Mouse (Mus musculus) erythroblast, embryonic 14.5 days (primary cell): ENCODE results near the gene Otulin. TPM values are rescaled to one million over a fixed set of nuclear protein-coding genes. Genes with fewer than 3 reads are reported as not detected.

ENCODE experiments used
- H3K27me3 ChIP-seq: 2 replicates; pipeline ENCODE4 v1.6.1; 2012; ENCODE audit warnings: inconsistent platforms; ENCODE audit not compliant: control insufficient read depth
- H3K36me3 ChIP-seq: 2 replicates; pipeline ENCODE4 v1.6.1; 2012; ENCODE audit warnings: mild to moderate bottlenecking, inconsistent platforms; ENCODE audit not compliant: control insufficient read depth
- H3K4me1 ChIP-seq: 2 replicates; pipeline ENCODE4 v1.6.1; 2012; ENCODE audit warnings: inconsistent platforms; ENCODE audit not compliant: control insufficient read depth
- H3K4me3 ChIP-seq: replicated peaks from 2 replicates; pipeline ENCODE3; 2012; ENCODE audit warnings: moderate library complexity, mild to moderate bottlenecking, inconsistent platforms
- H3K9me3 ChIP-seq: 2 replicates; pipeline ENCODE4 v1.6.1; 2012; ENCODE audit warnings: low read length, inconsistent platforms, mixed read lengths; ENCODE audit not compliant: control insufficient read depth
- GATA1 ChIP-seq: IDR thresholded peaks from 2 replicates; pipeline ENCODE4 v1.6.1; 2012; ENCODE audit warnings: low read length, inconsistent platforms, mixed read lengths
- TAL1 ChIP-seq: IDR thresholded peaks from 3 replicates; pipeline ENCODE4 v1.6.1; 2012; ENCODE audit warnings: low read length, inconsistent platforms, mixed read lengths
- polyA plus RNA-seq: library from polyadenylated mRNA; stranded (reverse); fragments of >175 nt; gene quantifications from 2 replicates; pipeline ENCODE4 v1.2.3, GENCODE M21; 2012

Gene Otulin
- polyA plus RNA-seq, 1 experiment: 1.0 TPM

DNA sequence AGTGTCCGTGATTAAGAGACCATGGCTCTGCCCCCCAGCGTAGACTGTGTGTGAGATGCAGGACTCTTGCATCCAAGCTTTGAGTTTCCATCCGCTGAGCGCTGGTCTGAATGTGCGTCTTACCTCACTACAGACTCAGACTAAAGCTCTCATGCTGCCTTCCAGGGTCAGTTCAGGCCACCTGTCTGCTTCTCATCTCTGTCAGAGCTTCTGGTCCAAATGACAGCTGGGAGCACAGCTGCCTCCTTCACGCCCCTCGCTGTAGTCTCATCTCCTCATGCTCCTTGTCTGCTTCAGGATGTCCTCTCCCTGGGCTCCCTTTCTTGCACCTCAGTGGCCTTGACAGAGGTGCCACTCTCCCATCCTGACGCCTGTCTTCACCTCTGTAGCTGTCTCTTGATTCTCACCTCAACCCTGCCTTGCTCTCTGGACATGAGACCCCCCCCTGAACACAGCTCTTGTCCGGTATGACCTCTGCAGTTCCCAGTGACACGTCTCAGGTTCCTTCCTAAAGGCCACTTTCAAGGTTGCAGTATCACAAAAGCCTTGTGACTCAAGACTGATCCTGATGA, 78.3 kb downstream of the Otulin start:
- peaks cover 88% of the 10 kb centered on the region for H3K36me3 ChIP-seq
- no peaks in the 10 kb centered on the region for H3K27me3 ChIP-seq
- no peaks in the 10 kb centered on the region for H3K9me3 ChIP-seq
- TF ChIP-seq TAL1 (no peak), GATA1 (no peak)
- H3K4me1 ChIP-seq: peaks cover 14% of the 10 kb centered on the region
- H3K4me3 ChIP-seq: no peak overlapping the region

DNA sequence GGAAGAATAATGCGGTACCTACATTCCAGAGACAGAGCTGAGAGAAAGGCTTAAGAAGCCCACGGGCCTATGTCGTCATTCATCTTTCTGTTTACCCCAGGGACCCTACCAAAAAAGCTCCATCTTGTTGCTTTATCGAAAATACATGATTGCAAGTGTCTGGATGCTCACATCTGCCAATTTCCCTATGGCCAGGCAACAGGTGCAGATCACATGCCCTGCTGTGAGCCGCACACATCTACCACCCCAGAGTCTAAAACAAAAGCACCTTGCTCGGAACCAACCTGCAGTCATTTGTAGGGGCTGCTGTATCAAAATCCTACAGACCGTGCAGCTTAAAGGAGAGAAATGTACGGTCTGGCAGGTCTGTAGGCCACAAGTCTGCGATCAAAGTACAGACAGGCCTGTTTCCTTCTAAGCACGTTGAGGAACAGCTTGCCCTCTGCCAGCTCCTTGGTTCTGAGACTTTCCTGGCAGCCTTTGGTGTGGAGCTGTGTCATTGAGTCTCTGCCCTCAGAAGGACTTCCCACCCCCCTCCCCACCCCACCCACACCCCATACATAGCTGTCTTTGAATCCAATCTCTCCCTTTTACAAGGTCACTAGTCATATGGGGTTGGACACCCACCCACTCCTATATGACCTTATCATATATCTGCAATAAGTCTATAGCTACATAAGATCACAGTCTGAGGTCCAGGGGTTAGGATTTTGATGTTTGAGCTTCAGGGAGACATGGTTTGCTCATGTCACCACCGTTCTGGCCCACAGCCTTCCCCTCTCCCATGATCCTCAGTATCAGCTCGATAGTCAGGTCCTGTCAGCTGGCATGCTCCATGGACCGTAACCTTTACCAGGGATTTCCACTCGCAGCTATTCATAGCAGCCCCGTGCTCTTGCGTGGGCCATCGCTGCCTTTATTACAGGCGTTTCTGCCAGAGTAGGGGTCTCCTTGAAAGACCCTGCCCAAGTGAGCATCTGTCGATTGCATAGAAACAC, 79.1 kb downstream of the Otulin start:
- H3K4me3 ChIP-seq: no peak overlapping the region
- H3K36me3 ChIP-seq: peaks cover 87% of the 10 kb centered on the region
- H3K9me3 ChIP-seq: no peaks in the 10 kb centered on the region
- no peaks in the 10 kb centered on the region for H3K27me3 ChIP-seq
- TF ChIP-seq TAL1 (no peak), GATA1 (no peak)
- peaks cover 16% of the 10 kb centered on the region for H3K4me1 ChIP-seq

DNA sequence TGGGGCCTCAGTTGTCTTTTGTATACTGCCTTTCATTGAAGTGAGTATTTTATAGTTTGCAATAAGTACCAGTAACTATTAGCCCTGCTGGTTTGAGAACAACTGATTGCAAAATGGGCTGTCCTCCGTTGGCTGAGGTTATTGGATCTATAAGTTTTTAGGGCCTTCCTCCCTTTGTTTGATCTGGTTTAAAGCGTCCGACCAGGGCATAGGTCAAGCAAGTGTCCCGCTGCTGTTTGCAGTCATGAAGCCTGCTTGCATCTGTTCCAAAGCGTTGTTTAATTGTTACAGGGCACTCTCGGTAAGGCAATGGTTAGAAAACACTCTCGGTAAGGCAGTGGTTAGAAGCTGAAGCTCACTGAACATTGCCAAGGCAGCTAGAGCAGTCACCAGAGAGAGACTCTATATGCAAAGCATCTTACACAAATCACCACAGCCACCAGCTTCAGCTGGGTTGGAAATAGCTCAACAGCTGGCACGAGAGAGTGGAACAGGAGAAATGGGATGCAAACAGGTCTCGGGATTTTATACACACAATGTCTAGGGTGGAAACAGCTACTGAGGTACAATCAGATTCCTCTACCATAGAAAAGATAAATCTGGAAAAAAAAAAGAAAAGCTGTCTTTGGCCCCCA, 80.0 kb downstream of the Otulin start:
- no peak for TF ChIP-seq TAL1
- H3K4me1 ChIP-seq: peaks cover 16% of the 10 kb centered on the region
- H3K27me3 ChIP-seq: no peaks in the 10 kb centered on the region
- H3K4me3 ChIP-seq: no peak overlapping the region
- H3K36me3 ChIP-seq: peaks cover 87% of the 10 kb centered on the region
- H3K9me3 ChIP-seq: no peaks in the 10 kb centered on the region

DNA sequence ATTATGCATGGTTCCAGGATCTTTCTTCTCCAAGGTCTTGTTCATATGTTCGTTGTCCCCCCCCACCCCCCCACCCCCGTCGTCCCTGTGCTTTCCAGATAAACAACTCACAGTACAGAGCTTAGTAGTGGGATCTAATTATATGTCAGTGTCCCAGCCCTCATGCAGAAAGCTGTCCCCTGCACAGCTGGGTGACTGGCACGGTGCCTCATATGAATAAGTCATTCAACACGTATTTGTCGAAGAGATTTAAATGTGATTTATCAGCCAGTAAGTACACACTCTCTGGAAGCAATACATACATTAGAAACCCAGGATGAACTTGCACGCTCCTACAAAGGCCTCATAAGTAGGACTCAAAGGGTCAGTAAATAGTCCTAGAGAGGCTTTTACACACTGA, 80.6 kb downstream of the Otulin start:
- TF ChIP-seq GATA1 (no peak), TAL1 (no peak)
- no peaks in the 10 kb centered on the region for H3K27me3 ChIP-seq
- peaks cover 16% of the 10 kb centered on the region for H3K4me1 ChIP-seq
- H3K36me3 ChIP-seq: peaks cover 89% of the 10 kb centered on the region
- H3K4me3 ChIP-seq: no peak overlapping the region
- H3K9me3 ChIP-seq: no peaks in the 10 kb centered on the region

DNA sequence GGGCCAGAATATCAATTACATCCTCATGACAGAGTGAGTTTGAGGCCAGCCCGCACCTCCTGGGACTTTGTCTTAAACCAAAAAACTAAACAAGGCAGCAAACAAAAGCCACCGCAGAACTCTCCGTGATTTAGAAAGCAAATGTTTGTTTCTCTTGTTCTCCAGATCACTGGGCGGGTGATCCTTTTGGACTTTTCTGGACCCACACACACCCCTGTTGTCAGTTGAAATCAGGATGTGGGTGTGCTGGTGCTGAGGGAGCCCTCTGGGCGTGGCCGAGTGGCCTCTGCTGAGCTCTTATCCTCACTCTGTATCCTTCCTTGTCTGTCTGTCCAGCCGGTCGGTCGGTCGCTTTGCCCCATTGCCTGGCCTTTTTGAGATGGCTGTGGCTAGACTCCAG, 81.4 kb downstream of the Otulin start:
- H3K4me1 ChIP-seq: peaks cover 16% of the 10 kb centered on the region
- peaks cover 90% of the 10 kb centered on the region for H3K36me3 ChIP-seq
- no peak overlapping the region for H3K4me3 ChIP-seq
- TF ChIP-seq GATA1 (no peak), TAL1 (no peak)
- H3K27me3 ChIP-seq: no peaks in the 10 kb centered on the region
- no peaks in the 10 kb centered on the region for H3K9me3 ChIP-seq

DNA sequence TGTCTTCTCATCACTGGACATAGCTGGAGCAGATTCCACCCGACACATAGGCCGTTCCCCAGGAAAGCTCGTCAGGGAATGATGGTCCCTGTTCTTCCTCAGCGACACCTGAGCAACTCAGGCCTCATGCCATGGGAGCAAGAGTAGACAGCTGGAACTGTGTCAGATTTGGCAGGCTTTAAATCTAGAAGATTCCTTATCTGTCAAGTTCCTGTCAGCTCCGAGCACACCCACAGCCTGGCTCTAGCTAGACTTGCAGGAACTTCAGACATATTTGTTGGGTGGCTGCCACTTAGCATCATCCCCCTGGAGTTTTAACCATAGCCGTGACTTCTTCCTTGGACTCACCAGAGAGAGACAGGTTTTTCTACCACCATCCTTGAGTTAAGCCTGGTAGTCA, 82.4 kb downstream of the Otulin start:
- H3K36me3 ChIP-seq: peaks cover 88% of the 10 kb centered on the region
- no peak for TF ChIP-seq GATA1
- TF ChIP-seq TAL1: no peak
- H3K4me1 ChIP-seq: peaks cover 16% of the 10 kb centered on the region
- H3K9me3 ChIP-seq: no peaks in the 10 kb centered on the region
- no peak overlapping the region for H3K4me3 ChIP-seq
- no peaks in the 10 kb centered on the region for H3K27me3 ChIP-seq

DNA sequence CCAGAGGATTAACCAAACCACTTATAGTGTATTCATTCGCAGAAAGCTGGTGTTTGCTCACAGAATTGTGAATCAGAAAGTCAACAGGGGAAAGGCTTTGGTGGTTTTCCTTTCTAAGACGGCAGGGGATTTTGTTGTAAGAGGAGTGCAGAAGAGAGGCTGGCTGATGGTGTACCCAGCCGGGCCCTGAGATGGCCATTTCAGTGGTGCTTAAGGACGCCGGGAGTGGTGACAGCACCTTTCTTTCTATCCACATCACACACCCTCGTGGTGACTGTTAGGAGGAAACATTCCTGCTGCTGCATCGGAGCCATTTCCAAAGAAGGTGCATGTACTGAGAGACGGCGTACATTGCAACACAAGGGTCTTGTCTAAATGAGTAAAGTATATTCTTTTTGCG, 85.3 kb downstream of the Otulin start:
- no peak overlapping the region for H3K4me3 ChIP-seq
- H3K9me3 ChIP-seq: no peaks in the 10 kb centered on the region
- H3K36me3 ChIP-seq: peaks cover 66% of the 10 kb centered on the region
- peaks cover 16% of the 10 kb centered on the region for H3K4me1 ChIP-seq
- no peaks in the 10 kb centered on the region for H3K27me3 ChIP-seq
- no peak for TF ChIP-seq TAL1
- TF ChIP-seq GATA1: no peak

DNA sequence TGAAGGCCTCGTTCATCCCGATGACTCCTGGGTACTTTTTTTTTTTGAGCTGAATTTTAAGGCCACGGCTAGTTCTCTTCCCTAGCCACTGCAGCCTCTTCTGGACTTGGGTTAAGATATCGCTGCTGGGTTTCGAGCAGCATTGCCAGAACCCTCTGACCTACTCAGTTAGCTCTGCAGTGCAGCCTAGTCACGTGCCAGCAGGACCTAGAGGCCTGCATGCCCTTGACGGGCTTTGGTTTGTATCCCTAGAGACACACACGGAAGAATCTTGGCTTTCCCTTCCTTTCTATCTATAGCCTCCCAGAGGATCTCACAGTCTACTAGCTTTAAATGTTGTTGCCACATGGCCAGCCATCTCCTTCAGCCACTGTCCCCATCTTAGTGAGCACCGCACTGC, 90.7 kb downstream of the Otulin start:
- TF ChIP-seq GATA1: no peak
- Histone ChIP-seq H3K36me3 (peaks cover 16% of the 10 kb centered on the region), H3K4me1 (peaks cover 2% of the 10 kb centered on the region; the same call in 1 of the 2 replicates), H3K4me3 (no peak overlapping the region), H3K27me3 (no peaks in the 10 kb centered on the region), H3K9me3 (no peaks in the 10 kb centered on the region)
